Mouse (Mus musculus): ENCODE measurements at regions not wholly inside any gene's neighbourhood (a gene's known extent, or its start where the extent isn't known, plus 50 kb on each side); places are given as distances from the start of the nearest gene placed in this dataset.

DNA sequence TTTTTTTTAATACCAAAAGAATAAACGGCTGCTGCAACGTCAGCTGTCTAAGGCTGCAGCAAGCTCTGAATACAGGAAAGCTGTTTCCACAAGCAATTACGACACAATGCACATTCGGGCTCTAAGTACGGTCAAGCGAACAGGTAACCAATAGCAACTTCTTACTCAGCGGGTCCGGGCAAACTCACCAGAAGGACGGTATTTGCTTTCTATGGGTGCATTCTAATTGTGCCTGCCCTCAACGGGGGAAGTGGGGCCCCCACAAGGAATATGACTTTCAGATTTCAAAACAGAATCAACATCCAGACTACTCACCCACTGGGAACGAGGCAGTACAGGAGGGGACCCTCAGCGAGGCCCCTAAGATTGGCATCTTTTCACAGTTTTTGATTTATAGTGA, 280.1 kb upstream of the Sash1 start:
- no peak for DNase-seq (ENCODE audit: low spot score)

DNA sequence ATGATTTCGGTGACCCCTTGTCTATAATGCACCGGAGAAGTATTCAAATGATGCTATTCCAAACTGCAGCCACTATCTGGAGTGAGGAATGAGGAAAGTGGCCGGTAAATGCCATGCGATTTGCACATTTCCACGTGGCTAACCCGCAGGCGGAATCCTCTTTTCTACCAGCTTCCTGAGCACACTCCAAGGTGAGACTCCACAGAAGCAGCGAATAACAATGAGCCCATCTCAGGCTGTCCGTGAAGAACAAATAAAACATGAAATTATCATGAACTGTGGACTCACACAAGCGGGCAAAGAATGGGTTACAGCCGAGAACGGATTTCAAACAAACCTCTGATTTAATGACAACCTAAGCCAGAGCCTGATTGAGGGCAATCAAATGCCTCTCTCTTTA, 279.7 kb upstream of the Sash1 start:
- no peak for DNase-seq (ENCODE audit: low spot score)

DNA sequence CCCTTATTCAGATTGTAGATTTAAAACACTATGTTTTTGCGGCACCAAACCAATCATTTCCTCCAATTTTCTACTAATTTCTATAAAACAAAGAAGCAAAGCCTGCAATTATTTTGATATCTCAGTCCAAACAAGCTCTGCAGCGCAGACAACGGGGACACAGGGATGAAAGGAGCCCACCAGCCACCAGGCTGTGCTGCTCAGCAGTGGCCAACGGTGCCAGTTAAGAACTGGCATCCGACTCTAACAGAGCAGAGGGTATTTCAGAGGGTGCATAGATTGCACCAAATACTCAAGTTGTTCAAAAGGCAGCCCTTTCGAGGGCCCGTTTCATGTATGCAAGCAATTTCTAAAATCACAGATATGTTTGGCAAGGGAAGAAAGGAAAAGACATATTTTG, 278.5 kb upstream of the Sash1 start:
- no peak for DNase-seq (ENCODE audit: low spot score)

DNA sequence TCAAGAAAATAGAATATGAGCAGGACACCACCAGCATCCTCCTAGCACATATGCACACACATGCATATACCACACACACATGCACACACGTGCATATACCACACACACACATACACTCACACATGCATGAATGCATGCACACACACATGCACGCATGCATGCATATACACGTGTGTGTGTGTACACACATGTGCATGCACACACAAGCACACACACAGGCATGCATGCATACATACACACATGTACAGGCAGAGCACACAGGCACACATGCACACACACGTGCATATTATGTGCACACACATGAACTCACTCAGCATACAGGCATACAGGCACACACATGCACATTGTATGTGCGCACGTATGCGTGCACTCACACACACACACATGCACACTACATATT, 275.7 kb upstream of the Sash1 start:
- no peak for DNase-seq (ENCODE audit: low spot score)

GRCm38 (mm10) chr10:9157299-9158215, 271.7 kb upstream of the Sash1 start:
- DNase-seq (ENCODE audit: low spot score), result no peak

DNA sequence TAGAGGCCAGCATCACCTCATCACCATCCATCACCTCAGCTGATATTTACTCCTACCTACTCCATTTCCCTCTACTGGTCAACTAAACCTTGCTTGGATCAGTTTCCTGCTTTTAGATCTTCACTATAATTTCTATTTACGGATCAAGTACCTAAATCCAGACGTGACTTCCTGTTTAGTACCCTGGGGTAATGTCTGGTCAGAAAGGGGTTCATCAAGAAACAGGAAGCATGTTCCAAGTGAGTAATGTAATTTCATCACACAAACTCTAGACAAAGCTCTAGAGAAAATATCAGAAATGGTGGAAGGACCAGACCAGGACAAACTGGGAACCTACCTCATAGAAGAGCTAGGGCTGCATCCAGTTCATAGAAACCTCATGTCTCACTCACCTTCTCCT, 250.2 kb upstream of the Sash1 start:
- no peak for DNase-seq (ENCODE audit: low spot score)

- no peak for DNase-seq (ENCODE audit: low spot score)
These were observed 248.6 kb upstream of the Sash1 start for GRCm38 (mm10) chr10:9134293-9135021.

DNA sequence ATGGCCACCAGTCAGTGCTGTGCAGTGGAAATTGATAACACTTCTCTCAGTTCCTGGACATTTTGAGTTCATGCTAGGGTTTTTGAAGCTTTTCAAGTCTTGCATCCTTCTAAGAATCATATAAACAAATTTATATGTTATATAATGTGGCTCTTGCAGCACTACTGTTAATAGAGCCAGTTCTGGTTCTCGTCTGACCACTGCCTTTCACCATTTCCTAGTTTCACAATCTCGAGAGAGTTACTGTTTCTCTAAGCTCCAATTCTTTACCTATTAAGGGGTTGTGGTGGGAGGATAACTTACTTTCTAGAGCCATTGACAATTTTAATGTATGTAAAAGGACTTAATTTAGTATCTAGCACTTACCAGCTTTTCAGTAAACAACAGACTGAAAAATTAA, 244.2 kb upstream of the Sash1 start:
- no peak for DNase-seq (ENCODE audit: low spot score)

GRCm38 (mm10) chr10:9119249-9119648, 233.4 kb upstream of the Sash1 start:
- DNase-seq (ENCODE audit: low spot score), result no peak

- DNase-seq (ENCODE audit: low spot score), result no peak
These were observed 232.0 kb upstream of the Sash1 start for GRCm38 (mm10) chr10:9117648-9118551.

DNA sequence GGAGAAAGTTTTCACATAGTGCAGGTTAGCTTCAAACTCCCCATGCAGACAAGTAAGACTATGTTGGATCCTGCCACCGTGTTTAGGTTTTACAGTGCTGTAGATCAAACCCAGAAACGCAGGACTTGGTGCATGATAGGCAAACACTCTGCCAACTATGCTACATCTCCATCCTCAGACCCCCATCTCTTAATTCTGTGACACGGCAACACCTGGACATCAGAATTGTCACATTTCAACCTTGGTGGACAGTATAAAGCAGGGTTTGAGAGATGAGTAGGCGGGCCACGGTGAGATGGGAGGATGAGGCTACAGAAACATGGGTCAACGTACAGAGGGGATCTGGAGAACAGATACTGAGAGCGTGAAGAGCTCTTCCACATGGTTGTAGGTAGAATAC, 231.3 kb upstream of the Sash1 start:
- no peak for DNase-seq (ENCODE audit: low spot score)

GRCm38 (mm10) chr10:9113706-9114105, 227.8 kb upstream of the Sash1 start:
- DNase-seq (ENCODE audit: low spot score), result no peak

DNA sequence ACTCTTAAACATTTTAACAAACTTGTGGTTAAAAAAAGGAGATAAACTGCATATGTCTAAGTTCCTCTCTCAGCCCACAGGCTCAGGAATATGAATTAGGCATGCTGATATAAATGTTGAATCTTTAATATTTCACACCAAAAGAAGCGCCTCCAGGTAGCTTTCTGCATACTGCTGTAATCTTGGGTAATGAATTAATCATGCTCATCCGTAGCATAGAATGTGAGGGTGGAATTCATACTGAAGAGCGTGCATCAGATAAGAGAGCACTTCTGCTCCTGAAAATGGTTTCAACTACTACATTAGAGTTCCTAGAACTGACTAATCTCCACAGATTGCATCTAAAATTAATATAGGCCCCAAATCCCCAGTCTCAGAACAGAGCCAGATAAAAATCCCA, 225.2 kb upstream of the Sash1 start:
- DNase-seq (ENCODE audit: low spot score), result no peak

- no peak for DNase-seq (ENCODE audit: low spot score)
These were observed 210.3 kb upstream of the Sash1 start for GRCm38 (mm10) chr10:9096207-9096606.

GRCm38 (mm10) chr10:9095163-9095562, 209.3 kb upstream of the Sash1 start:
- no peak for DNase-seq (ENCODE audit: low spot score)

GRCm38 (mm10) chr10:9092237-9092885, 206.5 kb upstream of the Sash1 start:
- DNase-seq (ENCODE audit: low spot score), result peak; percentile 74

DNA sequence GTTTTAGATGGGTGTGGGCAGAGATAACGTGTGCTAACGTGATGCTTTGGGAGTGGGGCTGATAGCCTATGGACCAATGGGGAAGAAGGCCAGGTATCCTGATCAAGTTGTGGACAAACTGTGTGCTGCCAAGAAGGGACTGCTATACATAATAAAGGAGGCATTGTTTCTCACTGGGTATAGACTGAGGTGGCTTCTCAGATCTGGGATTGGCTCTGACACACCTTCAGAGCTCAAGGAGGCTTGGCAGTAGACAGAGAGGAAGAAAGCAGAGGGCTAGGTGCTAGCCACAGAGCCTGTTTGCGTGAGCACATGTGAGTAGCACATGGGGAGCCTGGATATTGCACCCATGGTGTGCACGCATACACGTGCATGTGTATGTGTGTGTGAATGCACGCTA, 205.1 kb upstream of the Sash1 start:
- no peak for DNase-seq (ENCODE audit: low spot score)

GRCm38 (mm10) chr10:9087871-9088270, 202.0 kb upstream of the Sash1 start:
- no peak for DNase-seq (ENCODE audit: low spot score)

- DNase-seq (ENCODE audit: low spot score), result no peak
These were observed 201.3 kb upstream of the Sash1 start for GRCm38 (mm10) chr10:9087171-9087570.

DNA sequence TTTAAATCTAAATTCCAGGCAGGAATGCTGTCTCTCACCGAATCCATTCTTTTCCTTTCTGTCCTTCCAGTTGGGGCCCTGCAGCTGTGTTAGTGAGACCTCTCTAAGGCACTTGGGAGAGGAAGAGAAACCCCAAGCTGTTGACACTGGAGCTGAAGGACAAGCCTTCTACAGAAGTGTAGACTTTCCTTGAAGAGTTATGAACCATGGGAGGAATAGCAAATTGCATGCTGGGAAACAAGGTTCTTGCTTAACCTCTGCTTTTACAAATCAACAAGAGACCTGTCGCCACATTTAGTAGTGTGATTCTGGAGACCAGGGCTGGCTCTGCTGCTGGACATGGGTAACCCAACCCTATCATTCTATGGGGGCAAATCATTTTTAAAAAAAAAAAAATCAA, 200.8 kb upstream of the Sash1 start:
- no peak for DNase-seq (ENCODE audit: low spot score)

GRCm38 (mm10) chr10:9085441-9085840, 199.6 kb upstream of the Sash1 start:
- no peak for DNase-seq (ENCODE audit: low spot score)

DNA sequence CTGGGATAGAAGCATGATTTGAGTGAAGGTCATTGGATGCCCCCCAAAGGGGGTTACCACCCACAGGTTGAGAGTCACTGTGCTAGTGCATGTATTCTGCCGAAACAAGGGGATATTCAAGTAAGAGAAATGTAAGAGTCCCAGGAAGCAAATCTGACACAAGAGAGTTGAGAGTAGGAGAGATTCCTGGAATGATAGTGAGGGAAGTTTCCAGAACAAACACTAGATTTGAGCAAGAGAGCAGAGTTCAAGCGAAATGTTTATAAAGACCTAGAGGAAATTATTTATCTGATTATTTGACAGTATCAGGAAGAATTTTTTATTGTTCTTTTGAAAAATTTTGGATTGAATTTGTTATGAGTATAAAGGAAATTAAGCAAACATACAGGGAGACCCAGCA, 189.0 kb upstream of the Sash1 start:
- DNase-seq (ENCODE audit: low spot score), result no peak

Measured in adipocyte (in vitro differentiated cells).